Mouse (Mus musculus): ENCODE measurements around the gene Osgin1. TPM values are rescaled to one million over a fixed set of nuclear protein-coding genes. Genes with fewer than 3 reads are reported as not detected.

The Osgin1 gene
- polyA plus RNA-seq, 1 experiment from 2014 or later = 41.2 TPM

GRCm38 (mm10) chr8:119403912-119404311 is 30.0 kb upstream of the Osgin1 start:
- H3K4me2 ChIP-seq = no peak overlapping the region
- H3K9ac ChIP-seq = no peak overlapping the region
- H3K4me3 ChIP-seq (replicated peaks) = no peak overlapping the region
- H3K36me3 ChIP-seq (replicated peaks) = peaks cover 23% of the 10 kb centered on the region
- no peak overlapping the region for H3K27ac ChIP-seq (replicated peaks)
- no peak for ATAC-seq (ENCODE audit: insufficient read depth)
- 58% methylated on average over 10 of the region's 10 CpGs for WGBS (ENCODE audit: insufficient replicate concordance)
- no peaks in the 10 kb centered on the region for H3K27me3 ChIP-seq
- H3K4me1 ChIP-seq (replicated peaks) = peaks cover 11% of the 10 kb centered on the region
- H3K9me3 ChIP-seq (replicated peaks) = no peaks in the 10 kb centered on the region

DNA sequence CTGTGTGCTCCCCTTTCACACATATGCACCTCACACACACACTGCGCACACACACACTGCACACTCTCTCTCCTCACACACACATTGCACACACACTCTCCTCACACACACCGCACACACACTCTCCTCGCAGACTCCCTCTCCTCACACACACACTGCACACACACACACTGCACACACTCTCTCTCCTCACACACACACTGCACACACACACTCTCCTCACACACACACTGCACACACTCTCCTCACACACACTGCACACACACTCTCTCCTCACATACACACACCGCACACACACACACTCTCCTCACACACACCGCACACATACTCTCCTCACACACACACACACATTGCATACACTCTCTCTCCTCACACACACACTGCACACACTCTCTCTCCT is 29.3 kb upstream of the Osgin1 start:
- Histone ChIP-seq H3K4me2 (no peak overlapping the region), H3K27me3 (no peaks in the 10 kb centered on the region), H3K36me3 (replicated peaks) (peaks cover 29% of the 10 kb centered on the region), H3K4me3 (replicated peaks) (no peak overlapping the region), H3K9me3 (replicated peaks) (no peaks in the 10 kb centered on the region), H3K9ac (no peak overlapping the region), H3K4me1 (replicated peaks) (peaks cover 6% of the 10 kb centered on the region), H3K27ac (replicated peaks) (no peak overlapping the region)
- ATAC-seq (ENCODE audit: insufficient read depth) = no peak
- 87% methylated on average over 5 of the region's 5 CpGs for WGBS (ENCODE audit: insufficient replicate concordance)

- no peak overlapping the region for H3K9ac ChIP-seq
- ATAC-seq (ENCODE audit: insufficient read depth) = no peak
- H3K36me3 ChIP-seq (replicated peaks) = peaks cover 34% of the 10 kb centered on the region
Measured at GRCm38 (mm10) chr8:119408311-119408710, 25.6 kb upstream of the Osgin1 start.

DNA sequence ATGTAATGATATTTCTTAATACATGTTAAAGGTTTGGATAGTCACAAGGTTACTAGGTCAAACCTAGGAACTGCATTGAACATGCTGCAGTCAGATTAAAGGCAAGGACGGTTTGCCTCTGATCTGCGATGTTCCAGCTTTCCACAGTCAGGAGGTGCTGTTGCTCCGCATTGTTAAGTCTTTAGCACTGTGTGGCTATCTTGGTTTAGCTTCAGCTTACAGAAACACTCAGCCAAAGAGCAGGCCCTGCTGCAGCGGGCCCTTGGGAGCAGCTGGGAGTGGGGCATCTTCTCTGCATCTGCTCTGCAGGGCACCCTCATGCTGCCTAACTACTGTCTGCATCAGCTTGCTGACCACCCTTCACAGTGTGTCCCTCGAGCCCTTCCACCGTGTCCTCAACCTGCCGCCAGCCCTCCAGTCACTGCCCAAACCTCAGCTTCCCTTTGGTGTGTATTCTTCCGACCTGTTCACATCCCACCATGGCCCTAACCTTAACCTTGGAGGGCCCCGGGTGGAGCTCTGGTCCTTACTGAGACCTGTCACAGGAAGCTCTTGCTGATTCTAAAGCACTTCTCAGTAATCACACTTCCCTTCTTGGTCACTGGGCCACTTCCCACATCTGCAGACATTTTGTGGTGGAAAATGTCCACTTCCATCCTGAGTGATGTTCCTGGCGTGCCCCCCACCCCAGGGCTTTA is 21.7 kb upstream of the Osgin1 start:
- Histone ChIP-seq H3K36me3 (replicated peaks) (peaks cover 28% of the 10 kb centered on the region), H3K9ac (no peak overlapping the region), H3K27ac (replicated peaks) (no peak overlapping the region), H3K4me3 (replicated peaks) (no peak overlapping the region), H3K27me3 (no peaks in the 10 kb centered on the region), H3K4me1 (replicated peaks) (peaks cover 5% of the 10 kb centered on the region; the same call in 1 of the 2 replicates), H3K9me3 (replicated peaks) (no peaks in the 10 kb centered on the region), H3K4me2 (no peak overlapping the region)
- ATAC-seq (ENCODE audit: insufficient read depth) = no peak
- WGBS (ENCODE audit: insufficient replicate concordance) = 40% methylated on average over 10 of the region's 10 CpGs

More at GRCm38 (mm10) chr8:119408311-119408710, 25.6 kb upstream of the Osgin1 start:
- Histone ChIP-seq H3K27ac (replicated peaks) (no peak overlapping the region), H3K9me3 (replicated peaks) (no peaks in the 10 kb centered on the region), H3K27me3 (no peaks in the 10 kb centered on the region), H3K4me3 (replicated peaks) (no peak overlapping the region), H3K4me1 (replicated peaks) (peaks cover 5% of the 10 kb centered on the region; the same call in 1 of the 2 replicates), H3K4me2 (no peak overlapping the region)
- 75% methylated on average over 8 of the region's 8 CpGs for WGBS (ENCODE audit: insufficient replicate concordance)

GRCm38 (mm10) chr8:119412735-119413498 is 21.0 kb upstream of the Osgin1 start:
- Histone ChIP-seq H3K27me3 (no peaks in the 10 kb centered on the region), H3K27ac (replicated peaks) (no peak overlapping the region), H3K9me3 (replicated peaks) (no peaks in the 10 kb centered on the region), H3K36me3 (replicated peaks) (peaks cover 22% of the 10 kb centered on the region), H3K4me3 (replicated peaks) (0 out of 2 replicates have a peak overlapping the region, but pooled peaks have one; percentile 7), H3K4me1 (replicated peaks) (peaks cover 5% of the 10 kb centered on the region; the same call in 1 of the 2 replicates), H3K4me2 (peak overlapping the region; percentile 52), H3K9ac (no peak overlapping the region; the same call in 1 of the 2 replicates)
- WGBS (ENCODE audit: insufficient replicate concordance) = 10% methylated on average over 18 of the region's 18 CpGs
- ATAC-seq (ENCODE audit: insufficient read depth) = peak; percentile 25; the same call in 1 of the 2 replicates

GRCm38 (mm10) chr8:119413605-119414004 is 20.3 kb upstream of the Osgin1 start:
- no peak overlapping the region for H3K9ac ChIP-seq

GRCm38 (mm10) chr8:119420318-119420717 is 13.6 kb upstream of the Osgin1 start:
- no peaks in the 10 kb centered on the region for H3K27me3 ChIP-seq
- H3K4me1 ChIP-seq (replicated peaks) = peaks cover 49% of the 10 kb centered on the region
- H3K27ac ChIP-seq (replicated peaks) = no peak overlapping the region
- H3K9ac ChIP-seq = no peak overlapping the region
- no peak overlapping the region for H3K4me3 ChIP-seq (replicated peaks)
- H3K9me3 ChIP-seq (replicated peaks) = no peaks in the 10 kb centered on the region
- WGBS (ENCODE audit: insufficient replicate concordance) = 61% methylated on average over 7 of the region's 7 CpGs
- no peaks in the 10 kb centered on the region for H3K36me3 ChIP-seq (replicated peaks)
- no peak overlapping the region for H3K4me2 ChIP-seq
- ATAC-seq (ENCODE audit: insufficient read depth) = no peak

More at GRCm38 (mm10) chr8:119413605-119414004, 20.3 kb upstream of the Osgin1 start:
- 65% methylated on average over 10 of the region's 10 CpGs for WGBS (ENCODE audit: insufficient replicate concordance)
- Histone ChIP-seq H3K36me3 (replicated peaks) (peaks cover 15% of the 10 kb centered on the region), H3K27me3 (no peaks in the 10 kb centered on the region), H3K4me1 (replicated peaks) (peaks cover 5% of the 10 kb centered on the region; the same call in 1 of the 2 replicates), H3K4me2 (no peak overlapping the region), H3K4me3 (replicated peaks) (no peak overlapping the region), H3K27ac (replicated peaks) (no peak overlapping the region), H3K9me3 (replicated peaks) (no peaks in the 10 kb centered on the region)
- no peak for ATAC-seq (ENCODE audit: insufficient read depth)

DNA sequence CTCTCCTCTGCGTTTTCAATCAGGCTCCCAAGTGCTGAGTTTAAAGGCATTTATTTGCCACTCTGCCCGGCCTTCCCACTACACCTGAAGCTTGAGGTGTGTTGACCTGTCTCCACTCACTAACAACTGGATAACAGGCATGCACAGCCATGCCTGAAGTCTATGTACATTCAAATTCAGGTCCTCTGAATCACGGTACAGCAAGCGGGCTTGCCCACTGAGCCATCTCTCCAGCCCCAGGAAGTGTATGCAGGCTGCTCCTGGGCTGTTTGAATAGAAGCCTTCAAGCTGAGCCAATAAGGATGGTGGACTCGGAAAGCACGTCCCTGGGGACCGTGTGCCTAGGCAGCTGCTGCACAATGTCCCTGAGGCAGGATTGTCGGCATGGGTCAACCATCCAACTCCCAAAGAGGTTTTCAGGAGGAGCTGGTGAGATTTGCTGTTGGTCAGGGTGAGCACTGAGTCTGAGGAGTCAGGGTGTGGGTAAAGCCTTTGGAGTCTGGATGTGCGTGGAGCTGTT is 12.3 kb upstream of the Osgin1 start:
- Histone ChIP-seq H3K27me3 (no peaks in the 10 kb centered on the region), H3K9me3 (replicated peaks) (no peaks in the 10 kb centered on the region), H3K4me3 (replicated peaks) (no peak overlapping the region), H3K4me2 (peak overlapping the region; percentile 39; the same call in 1 of the 2 replicates), H3K9ac (no peak overlapping the region), H3K27ac (replicated peaks) (no peak overlapping the region), H3K36me3 (replicated peaks) (no peaks in the 10 kb centered on the region), H3K4me1 (replicated peaks) (peaks cover 60% of the 10 kb centered on the region)
- no peak for ATAC-seq (ENCODE audit: insufficient read depth)
- WGBS (ENCODE audit: insufficient replicate concordance) = 41% methylated on average over 9 of the region's 9 CpGs

GRCm38 (mm10) chr8:119422123-119422711 is 11.7 kb upstream of the Osgin1 start:
- no peak overlapping the region for H3K27ac ChIP-seq (replicated peaks)
- H3K36me3 ChIP-seq (replicated peaks) = no peaks in the 10 kb centered on the region
- no peak for ATAC-seq (ENCODE audit: insufficient read depth)
- H3K9me3 ChIP-seq (replicated peaks) = no peaks in the 10 kb centered on the region
- no peak overlapping the region for H3K9ac ChIP-seq
- peaks cover 60% of the 10 kb centered on the region for H3K4me1 ChIP-seq (replicated peaks)
- peak overlapping the region; percentile 14 for H3K4me3 ChIP-seq (replicated peaks)
- H3K27me3 ChIP-seq = no peaks in the 10 kb centered on the region
- 37% methylated on average over 9 of the region's 9 CpGs for WGBS (ENCODE audit: insufficient replicate concordance)
- peak overlapping the region; percentile 39 for H3K4me2 ChIP-seq

GRCm38 (mm10) chr8:119423631-119424141 is 10.2 kb upstream of the Osgin1 start:
- Histone ChIP-seq H3K36me3 (replicated peaks) (no peaks in the 10 kb centered on the region), H3K4me2 (peak overlapping the region; percentile 39), H3K27me3 (no peaks in the 10 kb centered on the region), H3K27ac (replicated peaks) (peak overlapping the region; percentile 69), H3K9ac (no peak overlapping the region), H3K9me3 (replicated peaks) (no peaks in the 10 kb centered on the region), H3K4me1 (replicated peaks) (peaks cover 73% of the 10 kb centered on the region), H3K4me3 (replicated peaks) (peak overlapping the region; percentile 22)
- ATAC-seq (ENCODE audit: insufficient read depth) = peak; percentile 27
- 18% methylated on average over 9 of the region's 9 CpGs for WGBS (ENCODE audit: insufficient replicate concordance)
